Mouse (Mus musculus): ENCODE measurements at regions not wholly inside any gene's neighbourhood (a gene's known extent, or its start where the extent isn't known, plus 50 kb on each side); places are given as distances from the start of the nearest gene placed in this dataset.
A peak's percentile ranks its signal among the peaks of the same experiment; 100 is the strongest.

DNA sequence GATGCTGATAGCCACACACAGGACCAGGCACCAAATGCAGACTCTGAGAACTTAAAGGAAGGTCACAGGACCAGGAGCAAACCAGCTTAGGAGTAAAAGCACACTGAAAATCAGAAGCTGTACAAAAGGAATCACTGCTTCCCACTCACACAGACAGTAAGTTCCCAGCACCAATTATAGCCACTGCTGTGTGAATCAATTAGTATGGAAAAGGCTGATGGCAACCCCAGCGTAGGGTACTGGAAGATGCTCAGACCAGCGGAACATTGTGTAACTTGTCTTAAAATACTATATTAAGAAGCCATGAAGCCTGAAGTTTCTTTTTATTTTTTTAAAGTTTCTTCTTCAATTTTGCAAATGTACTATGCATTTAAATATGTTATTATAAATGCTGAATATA, 115.8 kb downstream of the Lnpk start:
- DNase-seq (ENCODE audit: low spot score) = no peak

DNA sequence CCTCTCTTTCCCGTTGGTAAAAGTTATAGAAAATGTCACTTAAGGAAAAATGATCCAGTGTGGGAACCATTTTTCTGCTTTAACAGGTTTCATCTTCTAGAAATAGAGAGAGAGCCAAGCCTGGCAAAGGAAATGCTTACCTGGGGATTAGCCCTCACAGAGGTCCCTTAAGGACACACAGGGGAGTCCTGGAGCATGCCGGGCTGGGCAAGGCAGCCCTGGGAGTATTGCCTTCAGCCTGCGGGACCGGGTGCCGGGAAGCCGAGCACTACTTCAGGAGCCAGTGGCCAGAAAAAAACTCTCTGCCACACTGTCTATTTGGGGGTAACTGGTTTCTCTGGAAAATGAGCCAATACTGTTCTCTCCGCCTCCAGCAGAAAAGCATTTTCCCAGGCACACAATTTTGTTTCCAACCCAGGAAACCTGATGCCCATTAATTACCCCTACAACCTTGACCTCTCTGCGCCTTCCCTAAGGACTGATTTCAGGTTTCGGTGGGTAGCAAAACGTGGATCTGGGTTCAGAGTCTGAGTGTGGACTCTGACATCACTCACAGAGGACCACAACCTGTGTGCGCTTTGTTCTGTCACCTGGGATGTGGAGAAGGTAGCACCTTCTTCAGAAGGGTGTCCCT, 117.9 kb downstream of the Lnpk start:
- peak; percentile 64 for DNase-seq (ENCODE audit: low spot score)

DNA sequence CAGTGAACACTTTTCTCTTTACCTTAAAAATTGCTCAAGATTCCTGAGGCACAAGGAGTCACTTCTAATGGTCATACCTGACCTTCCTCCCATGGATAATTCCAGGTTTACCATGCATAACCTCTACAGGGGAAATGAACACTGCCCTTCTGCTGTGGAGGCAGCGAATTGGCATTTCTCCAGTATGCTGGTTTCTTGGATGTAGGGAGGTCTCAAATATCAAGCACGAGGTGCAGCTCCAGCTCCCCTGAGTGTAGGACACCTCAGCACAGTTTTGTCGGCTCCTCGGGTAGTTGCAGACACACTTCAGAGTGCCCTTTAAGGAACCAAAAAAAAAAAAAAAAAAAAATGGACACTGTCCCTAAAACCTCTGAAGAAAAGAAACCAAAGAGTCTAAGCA, 124.8 kb downstream of the Lnpk start:
- DNase-seq (ENCODE audit: low spot score) = no peak

DNA sequence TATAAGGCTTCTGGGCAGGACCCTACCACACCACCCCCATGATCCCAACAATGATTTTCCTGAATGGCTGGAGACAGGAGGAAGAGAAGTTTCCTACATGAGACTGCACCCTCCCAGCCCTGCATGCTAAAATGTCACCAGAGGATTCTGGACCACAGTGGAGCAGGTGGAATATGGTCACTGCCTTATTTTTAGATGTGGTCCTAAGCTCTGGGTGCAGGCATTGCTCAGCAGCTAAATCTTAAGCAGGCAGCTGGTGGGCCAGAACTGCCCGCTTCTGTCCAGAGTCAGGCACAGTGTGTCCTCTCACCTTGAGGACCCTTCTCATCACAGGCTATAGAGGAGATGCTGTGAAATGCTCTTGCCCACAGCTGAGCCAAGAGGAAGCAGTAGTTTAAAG, 126.6 kb downstream of the Lnpk start:
- DNase-seq (ENCODE audit: low spot score) = no peak

DNA sequence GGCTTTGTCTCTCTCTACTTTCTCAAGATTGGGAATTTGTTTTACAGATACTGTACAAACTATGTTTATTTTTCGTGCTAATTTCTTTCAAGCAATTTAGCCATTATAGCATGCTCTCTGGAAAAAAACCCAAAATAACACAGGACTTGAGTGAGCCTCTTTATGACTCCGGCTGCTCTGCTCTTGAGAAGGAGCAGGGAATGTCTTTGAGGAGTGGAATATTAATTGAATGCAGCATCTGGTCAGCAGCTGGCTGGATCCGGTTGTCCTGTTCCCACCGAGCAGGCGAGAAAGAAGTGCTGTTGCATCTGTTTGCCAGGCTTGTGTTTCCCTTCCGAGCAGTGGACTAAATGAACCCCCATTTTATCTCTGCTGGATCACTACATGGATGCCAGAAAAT, 127.7 kb downstream of the Lnpk start:
- DNase-seq (ENCODE audit: low spot score) = peak; percentile 74

DNA sequence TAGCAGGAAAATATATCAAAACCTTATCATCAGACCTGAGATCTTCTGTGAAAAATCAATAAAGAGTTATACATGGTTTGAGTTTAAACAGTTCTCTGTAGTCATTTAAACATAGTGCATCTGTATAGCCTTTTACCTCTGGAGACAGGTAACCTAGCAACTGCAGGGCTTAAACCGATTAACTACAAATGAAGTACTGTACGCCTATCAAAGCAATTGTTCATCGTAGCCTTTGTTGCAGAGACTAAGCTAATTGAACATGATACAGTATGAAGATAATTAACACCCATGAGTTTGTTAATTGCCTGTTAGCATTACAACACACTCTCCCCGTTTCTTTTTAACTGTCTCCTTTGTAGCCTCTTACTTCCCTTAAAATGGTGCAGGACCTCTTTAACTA, 128.2 kb downstream of the Lnpk start:
- DNase-seq (ENCODE audit: low spot score) = no peak

DNA sequence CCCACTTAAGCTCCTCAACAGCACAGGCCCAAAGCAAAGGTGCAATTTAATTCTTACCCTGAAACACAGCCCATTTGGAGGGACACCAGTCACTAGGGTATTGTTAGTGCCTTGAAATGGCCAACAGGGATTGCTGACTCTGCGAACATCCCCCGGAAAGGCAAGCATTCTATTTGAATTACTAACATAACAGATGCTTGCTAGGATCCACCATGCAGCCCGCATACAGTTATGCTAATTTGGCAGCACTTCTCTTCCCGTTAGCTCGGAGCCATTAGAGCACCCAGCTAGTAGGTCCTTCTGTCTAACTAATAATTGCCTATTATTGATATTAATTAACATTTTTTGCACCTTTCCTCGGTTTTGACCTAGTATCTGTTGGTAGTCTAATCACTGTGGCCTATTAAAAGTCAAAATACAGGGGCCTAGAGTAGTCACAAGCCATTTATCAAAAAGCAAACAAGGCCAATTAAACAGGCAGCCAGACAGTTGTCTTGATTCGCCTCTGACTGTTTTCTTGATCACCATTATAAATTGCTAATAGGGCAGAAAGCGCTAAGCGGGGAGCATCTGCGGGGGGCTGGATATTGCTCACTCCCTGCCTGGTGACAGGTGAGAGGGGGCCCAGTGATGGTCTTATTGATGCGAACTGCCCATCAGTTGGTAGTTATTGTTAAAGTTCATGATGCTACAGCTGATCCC, 129.0 kb downstream of the Lnpk start:
- DNase-seq (ENCODE audit: low spot score) = no peak

DNA sequence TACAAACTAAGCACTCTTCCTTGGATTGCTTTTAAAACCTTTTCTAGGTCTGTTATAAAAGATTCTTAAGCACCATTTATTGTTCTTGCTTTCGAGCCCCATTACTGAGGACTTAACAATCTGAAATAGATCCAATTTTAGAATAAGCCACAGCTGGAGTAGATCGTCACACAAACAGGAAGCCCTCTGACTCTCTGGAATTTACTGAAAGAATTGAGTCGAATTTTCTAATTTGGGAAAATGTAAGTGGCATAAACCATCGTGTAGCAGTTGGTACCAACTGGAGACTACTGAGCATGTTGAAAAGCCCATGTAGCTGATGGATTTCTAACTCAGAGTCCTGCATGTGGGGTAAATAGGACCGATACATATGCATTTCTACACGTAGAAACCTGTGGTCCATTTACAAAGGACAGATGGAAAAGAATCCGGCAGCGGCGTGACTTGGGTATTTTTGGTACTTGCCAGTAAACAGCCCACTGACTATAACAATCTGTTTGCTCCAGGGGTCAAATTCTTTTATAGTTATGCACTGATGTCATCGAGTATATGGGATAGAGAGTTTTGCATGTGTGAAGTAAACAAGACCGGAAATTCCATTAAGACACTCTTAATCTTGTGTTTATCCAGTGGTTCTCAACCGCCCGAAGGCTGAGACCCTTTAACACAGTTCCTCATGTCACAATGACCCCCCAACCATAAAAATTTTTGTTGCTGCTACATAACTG, 143.9 kb downstream of the Lnpk start:
- no peak for DNase-seq (ENCODE audit: low spot score)

DNA sequence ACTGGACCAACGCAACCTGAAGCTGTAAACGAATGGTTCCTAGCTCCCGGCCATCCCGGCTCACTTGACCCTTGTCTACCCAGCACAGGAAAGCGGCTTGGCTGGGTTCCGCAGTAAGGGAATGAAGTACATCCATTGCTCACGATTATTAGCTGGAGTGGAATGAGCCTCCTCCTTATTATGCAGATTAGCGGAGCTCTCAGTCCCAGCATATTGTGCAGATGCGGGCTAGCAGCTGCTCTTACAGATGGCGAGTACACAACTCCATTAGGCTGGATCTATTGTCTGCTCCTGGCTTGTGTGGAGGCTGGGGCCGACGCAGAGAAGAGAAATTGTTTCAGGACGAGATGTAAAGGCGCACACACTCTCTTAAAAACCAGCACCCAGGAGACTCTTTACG, 152.5 kb downstream of the Lnpk start:
- DNase-seq (ENCODE audit: low spot score) = peak; percentile 71

DNA sequence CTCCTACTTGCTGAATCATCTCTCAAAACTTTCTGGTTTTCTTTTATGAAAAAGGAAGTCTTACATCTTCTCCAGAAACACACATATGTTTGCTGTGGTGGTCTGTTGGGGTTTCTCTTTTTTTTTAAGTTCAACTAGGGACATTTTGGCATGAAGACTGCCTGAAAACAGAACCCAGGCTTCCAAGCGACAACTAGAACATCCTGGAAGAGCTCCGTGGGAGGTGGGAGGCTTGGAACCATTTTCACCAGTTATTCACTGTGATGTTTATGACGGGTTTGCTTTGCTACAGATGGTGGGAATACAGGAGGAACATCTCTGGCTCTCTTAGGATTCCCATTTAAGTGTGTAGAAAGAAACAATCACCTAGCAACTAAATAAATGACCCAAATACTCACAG, 154.5 kb downstream of the Lnpk start:
- no peak for DNase-seq (ENCODE audit: low spot score)

DNA sequence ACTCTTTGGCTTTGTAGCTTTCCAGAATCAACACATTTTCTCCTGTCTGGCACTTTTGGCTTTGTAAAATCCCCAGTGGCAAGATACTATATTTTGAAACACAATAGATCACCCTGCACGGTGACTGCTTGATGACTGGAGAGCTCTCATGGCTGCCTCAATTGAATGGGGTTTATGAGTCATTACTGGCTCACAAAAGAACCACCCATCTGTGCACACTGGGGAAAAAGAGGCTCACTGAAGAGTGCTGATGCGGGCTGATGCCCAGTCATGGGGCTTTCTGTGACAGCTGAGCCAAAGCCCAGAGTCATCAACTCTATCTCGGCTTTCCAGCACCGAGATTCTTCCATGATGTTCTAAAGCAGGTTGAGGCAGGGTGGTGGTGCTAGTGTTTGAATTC, 163.1 kb downstream of the Lnpk start:
- peak; percentile 32 for DNase-seq (ENCODE audit: low spot score)

DNA sequence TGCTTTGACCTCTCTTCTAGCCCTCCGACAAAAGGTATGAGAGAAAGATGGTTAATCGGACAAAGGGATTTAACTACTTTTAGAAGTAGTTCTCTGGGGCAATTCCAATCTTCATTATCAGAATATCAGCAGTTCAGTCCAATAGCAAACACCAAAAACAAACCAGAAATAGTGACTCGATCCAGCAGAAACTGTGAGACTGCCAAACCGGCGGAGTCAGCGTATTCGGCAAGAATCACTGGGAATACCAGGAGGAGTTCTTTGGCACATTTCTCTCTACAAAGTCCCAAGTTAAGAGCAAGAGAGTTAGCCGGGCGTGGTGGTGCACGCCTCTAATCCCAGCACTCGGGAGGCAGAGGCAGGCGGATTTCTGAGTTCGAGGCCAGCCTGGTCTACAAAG, 164.5 kb downstream of the Lnpk start:
- no peak for DNase-seq (ENCODE audit: low spot score)

DNA sequence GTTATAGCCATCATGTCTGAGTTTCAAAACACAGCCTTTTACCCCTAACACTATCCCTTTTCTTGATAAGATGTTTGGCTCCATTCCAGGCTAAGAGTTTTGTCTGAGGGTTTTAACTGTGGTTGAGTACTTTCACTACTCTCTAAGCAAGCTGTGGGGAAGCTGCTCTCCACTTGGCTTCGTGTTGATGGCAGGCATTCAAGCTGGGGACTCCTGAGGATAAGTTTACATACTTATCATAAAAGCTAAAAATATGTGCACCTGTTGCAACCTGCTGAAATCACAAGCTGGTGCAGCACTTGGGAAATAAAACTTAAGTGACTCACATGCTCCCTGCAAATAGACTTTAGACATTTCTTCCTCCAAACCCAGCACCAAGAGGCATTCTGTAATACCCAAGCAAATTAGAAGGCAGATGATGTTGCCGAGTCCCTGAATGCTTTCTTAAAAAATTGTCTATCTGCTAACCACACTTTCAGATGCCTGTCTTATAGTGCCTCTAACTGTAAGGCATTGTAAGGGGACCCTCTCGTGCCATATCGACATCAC, 169.3 kb downstream of the Lnpk start:
- no peak for DNase-seq (ENCODE audit: low spot score)

DNA sequence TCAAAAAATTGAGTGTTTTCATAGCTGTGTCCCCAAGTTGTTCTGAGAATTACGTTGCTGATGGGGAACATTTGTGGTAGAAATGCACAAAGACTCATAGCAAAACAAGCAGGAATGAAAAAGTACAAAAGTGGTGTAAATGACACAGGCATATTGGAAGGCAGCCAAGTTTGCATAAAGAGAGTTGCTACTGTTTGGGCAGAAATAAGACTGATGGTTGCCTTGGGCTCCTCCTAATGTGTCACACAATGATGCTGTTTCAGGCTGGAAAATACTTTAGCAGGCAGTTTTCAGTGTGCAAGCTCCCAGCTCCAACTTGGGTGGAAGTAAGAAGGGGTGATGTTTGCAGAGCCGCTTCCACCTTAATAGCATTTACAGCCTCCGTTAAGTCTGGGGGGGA, 174.7 kb downstream of the Lnpk start:
- no peak for DNase-seq (ENCODE audit: low spot score)

DNA sequence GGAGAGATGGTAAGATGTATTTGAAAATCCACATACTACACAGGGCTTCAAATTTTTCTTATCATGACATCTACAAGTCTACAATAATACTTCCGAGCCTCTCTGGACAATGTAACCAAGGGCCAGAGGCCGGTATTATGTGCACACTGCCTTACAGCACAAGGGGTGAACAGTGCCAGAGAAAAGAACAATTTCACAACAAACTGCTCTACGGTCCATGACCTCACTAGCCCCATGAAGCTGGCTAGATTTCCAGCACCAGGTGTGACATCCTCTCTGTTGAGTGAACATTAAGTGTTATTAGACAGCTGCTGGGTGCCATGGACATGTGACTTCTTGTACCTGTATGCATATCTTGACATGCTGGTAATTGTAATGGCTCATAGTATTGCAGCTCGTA, 188.2 kb downstream of the Lnpk start:
- DNase-seq (ENCODE audit: low spot score) = no peak

DNA sequence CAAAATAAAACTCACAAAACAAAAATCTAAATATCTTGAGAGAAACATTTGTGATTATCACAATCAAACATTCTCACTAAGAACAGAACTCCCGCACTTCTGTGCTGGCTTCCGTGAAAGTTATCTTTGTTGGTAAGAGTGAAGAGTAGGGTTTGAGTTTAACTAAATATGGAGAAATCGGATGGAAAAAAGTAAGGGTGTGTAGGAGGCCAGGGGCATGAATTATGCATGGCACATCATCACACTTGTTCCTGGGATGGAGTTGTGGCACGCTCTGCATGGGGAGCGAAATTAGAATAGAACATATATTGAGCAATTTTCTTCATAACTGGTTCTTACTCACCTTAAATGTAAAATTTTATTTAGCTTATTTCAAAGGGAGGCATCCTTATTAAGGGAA, 191.2 kb downstream of the Lnpk start:
- DNase-seq (ENCODE audit: low spot score) = no peak

DNA sequence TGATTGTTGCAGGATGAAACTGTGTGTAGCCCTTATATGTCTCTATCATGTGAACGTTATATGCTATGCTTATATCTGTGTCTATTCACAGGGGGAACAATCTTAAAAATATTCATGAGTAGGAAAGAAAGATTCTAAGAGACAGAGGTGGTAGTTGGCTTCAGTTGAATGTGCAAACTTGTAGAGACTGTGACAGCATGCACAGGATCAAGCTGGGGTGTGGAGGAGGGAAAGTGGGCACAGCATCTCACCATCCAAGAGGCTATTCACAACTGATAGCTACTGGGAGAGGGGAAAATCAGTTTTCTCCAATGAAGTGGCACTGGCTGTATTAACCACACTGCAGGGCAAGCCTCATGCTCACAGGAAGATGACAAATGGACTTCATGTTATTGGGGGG, 194.3 kb downstream of the Lnpk start:
- no peak for DNase-seq (ENCODE audit: low spot score)

DNA sequence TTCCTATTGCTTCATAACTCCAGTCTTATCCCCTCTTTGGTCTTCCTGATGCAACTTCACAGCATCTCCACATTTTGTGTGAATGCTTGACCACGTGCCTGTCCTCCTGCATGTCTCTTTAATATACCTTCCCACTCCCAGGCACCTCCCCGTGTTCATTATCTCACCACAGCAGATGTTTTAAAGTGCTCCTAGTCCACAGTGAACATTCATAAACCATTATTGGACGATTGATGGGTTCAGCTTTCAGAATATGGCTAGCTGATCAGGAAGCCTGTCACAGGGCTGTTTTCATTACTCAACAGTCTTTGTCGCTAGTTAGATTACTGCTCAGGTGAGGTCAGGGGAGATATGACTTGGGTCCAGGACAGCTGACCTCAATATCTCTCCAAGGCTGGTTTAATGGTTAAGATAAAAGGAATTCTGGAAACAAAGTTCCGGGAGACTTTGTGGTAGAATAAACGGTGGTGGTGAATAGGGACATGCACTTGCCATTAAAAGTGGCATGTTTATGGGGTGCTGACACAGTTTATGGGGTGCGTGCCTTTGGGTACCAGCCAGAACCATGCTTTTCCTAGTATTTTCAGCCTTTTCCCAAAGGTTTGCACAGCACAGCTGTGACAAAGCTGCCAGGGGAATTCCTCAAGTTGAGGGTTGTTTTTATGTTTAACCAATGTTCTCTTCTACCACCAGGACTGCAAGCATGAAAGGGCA, 198.5 kb downstream of the Lnpk start:
- peak; percentile 23 for DNase-seq (ENCODE audit: low spot score)

DNA sequence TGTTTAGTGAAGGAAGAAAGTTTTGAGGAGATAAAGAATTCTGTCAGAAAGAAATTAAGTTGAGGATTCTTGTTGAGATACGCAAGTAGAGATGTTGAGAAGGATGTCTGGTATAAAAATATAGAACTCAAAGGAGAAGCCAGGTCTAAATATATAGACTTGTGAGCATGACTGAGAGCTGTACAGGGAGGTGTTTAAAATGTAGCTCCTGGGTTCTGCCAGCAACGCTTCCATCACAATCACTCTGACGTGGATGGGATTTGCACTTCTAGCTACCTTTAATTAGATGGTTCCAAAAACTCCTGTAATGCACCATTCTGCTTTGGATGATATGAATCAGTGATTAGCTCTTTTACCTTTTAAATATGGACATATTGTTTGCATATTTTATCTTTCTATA, 200.5 kb downstream of the Lnpk start:
- no peak for DNase-seq (ENCODE audit: low spot score)

DNA sequence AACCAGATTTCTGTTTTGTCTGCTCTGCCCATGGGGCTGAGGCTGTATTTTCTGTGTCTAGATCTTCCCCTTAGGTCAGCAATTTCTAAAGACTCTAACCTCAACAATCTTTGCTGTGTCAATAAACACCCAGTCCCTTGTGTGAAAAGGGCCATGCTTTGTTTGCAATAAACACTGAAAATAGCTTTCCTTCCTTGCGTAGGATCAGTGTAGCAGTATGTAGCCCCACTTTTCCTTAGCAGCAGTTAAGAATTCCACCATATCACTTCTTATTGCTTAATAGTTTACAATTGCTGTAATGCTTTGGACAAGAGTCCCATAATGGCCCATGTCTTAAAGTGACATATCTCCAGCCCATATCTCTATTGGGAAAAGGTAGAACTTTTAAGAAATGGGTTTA, 205.3 kb downstream of the Lnpk start:
- DNase-seq (ENCODE audit: low spot score) = no peak

DNA sequence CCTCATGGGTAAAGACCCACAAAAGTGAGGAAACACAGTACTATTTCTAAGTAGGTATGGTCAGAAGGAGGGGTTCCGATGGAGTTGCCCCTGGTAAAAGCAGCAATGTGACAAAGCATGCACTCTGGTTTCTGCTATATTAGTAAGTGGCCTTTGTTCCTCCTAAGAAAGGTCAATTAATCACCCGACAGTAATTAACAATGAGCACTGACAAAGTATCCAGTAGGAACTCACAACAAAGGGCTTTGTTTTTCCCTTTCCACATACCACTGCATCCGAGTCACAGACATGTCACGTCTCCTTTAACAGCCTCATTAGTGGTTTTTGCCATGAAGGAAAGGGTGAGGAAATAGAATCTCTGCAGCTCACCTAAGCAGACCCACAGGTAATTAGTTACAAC, 206.2 kb downstream of the Lnpk start:
- DNase-seq (ENCODE audit: low spot score) = no peak

DNA sequence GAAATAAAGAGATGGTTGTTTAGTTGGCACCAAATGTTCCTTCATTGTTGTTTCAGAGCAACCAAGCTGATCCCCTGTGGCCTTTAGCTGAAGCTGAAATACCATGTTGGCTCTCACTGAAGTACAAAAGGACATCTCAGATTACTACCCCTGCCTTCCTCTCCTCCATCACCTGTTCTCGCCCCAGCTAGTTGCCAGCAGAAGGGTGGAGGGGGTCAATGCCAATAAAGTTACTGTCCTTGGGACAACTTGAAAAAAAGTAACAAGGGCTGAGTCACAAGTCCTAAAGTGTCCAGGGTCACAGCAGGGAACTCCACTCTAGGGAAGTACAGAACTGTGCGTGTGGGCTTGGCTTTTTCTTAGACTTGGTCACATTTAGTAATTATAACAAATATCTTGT, 216.0 kb downstream of the Lnpk start:
- DNase-seq (ENCODE audit: low spot score) = no peak

DNA sequence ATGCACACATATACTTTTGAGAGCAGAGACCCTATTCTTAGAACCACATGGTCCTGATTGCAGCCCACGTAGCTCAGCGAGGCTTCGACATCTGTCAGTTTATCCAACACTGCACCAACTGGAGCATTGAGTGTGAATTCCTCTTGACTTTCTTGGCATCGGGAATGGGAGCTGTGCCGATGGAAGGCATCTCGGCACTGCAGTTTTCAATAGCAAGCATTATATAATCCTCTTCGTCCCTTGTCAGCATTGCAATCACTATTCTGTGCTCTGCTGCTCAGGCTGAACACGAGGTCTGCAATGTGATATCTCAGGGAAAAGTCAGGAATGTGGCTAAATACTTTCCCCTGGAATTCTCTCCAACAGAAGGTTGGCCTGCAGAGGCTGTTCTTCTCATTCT, 224.6 kb downstream of the Lnpk start:
- peak; percentile 18 for DNase-seq (ENCODE audit: low spot score)

Data from embryo, embryonic 10.5 days (tissue).